Mouse (Mus musculus): ENCODE results near the gene Gm29609. TPM values are rescaled to one million over a fixed set of nuclear protein-coding genes. Genes with fewer than 3 reads are reported as not detected.

Gm29609 gene
- total and polyA plus RNA-seq, 2 experiments from 2014 or later: 1.9 to 3.1 TPM

GRCm38 (mm10) chr5:31195671-31196070, 16.0 kb upstream of the Gm29609 start:
- no peak for ATAC-seq (ENCODE audit: low FRiP score)
- peaks cover 60% of the 10 kb centered on the region for H3K36me3 ChIP-seq (ENCODE audit: insufficient read depth, low read length)

GRCm38 (mm10) chr5:31194486-31195485, 15.1 kb upstream of the Gm29609 start:
- no peak for DNase-seq (ENCODE audit: low spot score)
- Histone ChIP-seq H3K9ac (replicated peaks; ENCODE audit: low read length, poor library complexity, severe bottlenecking) (no peak overlapping the region), H3K27me3 (ENCODE audit: insufficient read depth, low read length) (no peaks in the 10 kb centered on the region), H3K36me3 (ENCODE audit: insufficient read depth, low read length) (peaks cover 62% of the 10 kb centered on the region), H3K9me3 (ENCODE audit: low read length) (no peaks in the 10 kb centered on the region), H3K4me3 (ENCODE audit: low read depth, low read length) (peak overlapping the region; percentile 66; the same call in 1 of the 2 replicates), H3K27ac (ENCODE audit: low read depth, low read length) (no peak overlapping the region), H3K4me1 (ENCODE audit: insufficient read depth, low read length) (no peaks in the 10 kb centered on the region), H3K4me2 (ENCODE audit: low read depth, low read length, poor library complexity, severe bottlenecking) (peak overlapping the region; percentile 85; the same call in 1 of the 2 replicates)
- TF ChIP-seq CTCF (IDR thresholded peaks at IDR 0.05): no peak
- 95% methylated on average over 16 of the region's 16 CpGs for WGBS
- ATAC-seq (ENCODE audit: low FRiP score): no peak

More at GRCm38 (mm10) chr5:31195671-31196070, 16.0 kb upstream of the Gm29609 start:
- Histone ChIP-seq H3K4me3 (ENCODE audit: low read depth, low read length) (no peak overlapping the region), H3K4me1 (ENCODE audit: insufficient read depth, low read length) (no peaks in the 10 kb centered on the region), H3K4me2 (ENCODE audit: low read depth, low read length, poor library complexity, severe bottlenecking) (no peak overlapping the region), H3K27me3 (ENCODE audit: insufficient read depth, low read length) (no peaks in the 10 kb centered on the region), H3K9me3 (ENCODE audit: low read length) (peaks cover 5% of the 10 kb centered on the region), H3K27ac (ENCODE audit: low read depth, low read length) (no peak overlapping the region), H3K9ac (replicated peaks; ENCODE audit: low read length, poor library complexity, severe bottlenecking) (no peak overlapping the region)
- 92% methylated on average over 4 of the region's 4 CpGs for WGBS
- no peak for DNase-seq (ENCODE audit: low spot score)
- no peak for TF ChIP-seq CTCF (IDR thresholded peaks at IDR 0.05)

- ATAC-seq (ENCODE audit: low FRiP score) (no peak), DNase-seq (ENCODE audit: low spot score) (no peak)
- no peak for TF ChIP-seq CTCF (IDR thresholded peaks at IDR 0.05)
- H3K4me1 ChIP-seq (ENCODE audit: insufficient read depth, low read length): no peaks in the 10 kb centered on the region
- no peaks in the 10 kb centered on the region for H3K27me3 ChIP-seq (ENCODE audit: insufficient read depth, low read length)
- H3K4me2 ChIP-seq (ENCODE audit: low read depth, low read length, poor library complexity, severe bottlenecking): peak overlapping the region; percentile 85
- peaks cover 58% of the 10 kb centered on the region for H3K36me3 ChIP-seq (ENCODE audit: insufficient read depth, low read length)
- H3K9ac ChIP-seq (replicated peaks; ENCODE audit: low read length, poor library complexity, severe bottlenecking): peak overlapping the region; percentile 93
- H3K4me3 ChIP-seq (ENCODE audit: low read depth, low read length): peak overlapping the region; percentile 66
- 14% methylated on average over 25 of the region's 25 CpGs for WGBS
- no peaks in the 10 kb centered on the region for H3K9me3 ChIP-seq (ENCODE audit: low read length)
- peak overlapping the region; percentile 87 for H3K27ac ChIP-seq (ENCODE audit: low read depth, low read length)
Observed at GRCm38 (mm10) chr5:31193631-31194281, 14.0 kb upstream of the Gm29609 start.

- Histone ChIP-seq H3K4me1 (ENCODE audit: insufficient read depth, low read length) (no peaks in the 10 kb centered on the region), H3K9me3 (ENCODE audit: low read length) (no peaks in the 10 kb centered on the region), H3K27me3 (ENCODE audit: insufficient read depth, low read length) (no peaks in the 10 kb centered on the region), H3K9ac (replicated peaks; ENCODE audit: low read length, poor library complexity, severe bottlenecking) (peak within 1 kb of the TSS; percentile 93), H3K4me3 (ENCODE audit: low read depth, low read length) (peak within 1 kb of the TSS; percentile 66), H3K36me3 (ENCODE audit: insufficient read depth, low read length) (peaks cover 58% of the 10 kb centered on the region), H3K4me2 (ENCODE audit: low read depth, low read length, poor library complexity, severe bottlenecking) (peak within 1 kb of the TSS; percentile 85), H3K27ac (ENCODE audit: low read depth, low read length) (peak within 1 kb of the TSS; percentile 87)
- DNase-seq (ENCODE audit: low spot score) (peak; percentile 99), ATAC-seq (ENCODE audit: low FRiP score) (peak; percentile 95)
- under 1% methylated on average over 48 of the region's 48 CpGs for WGBS
- peak; percentile 81 for TF ChIP-seq CTCF (IDR thresholded peaks at IDR 0.05)
Observed at GRCm38 (mm10) chr5:31192939-31193630, 13.4 kb upstream of the Gm29609 start, which contains the start of the genes Snx17 and Eif2b4. Gene Snx17, plus strand, starts transcription at chr5:31193227. Gene Eif2b4, minus strand, starts transcription at chr5:31193430.

- TF ChIP-seq CTCF (IDR thresholded peaks at IDR 0.05): no peak
- peaks cover 58% of the 10 kb centered on the region for H3K36me3 ChIP-seq (ENCODE audit: insufficient read depth, low read length)
- H3K9me3 ChIP-seq (ENCODE audit: low read length): no peaks in the 10 kb centered on the region
- peak overlapping the region; percentile 66 for H3K4me3 ChIP-seq (ENCODE audit: low read depth, low read length)
- peak overlapping the region; percentile 74 for H3K9ac ChIP-seq (replicated peaks; ENCODE audit: low read length, poor library complexity, severe bottlenecking)
- peak overlapping the region; percentile 87 for H3K27ac ChIP-seq (ENCODE audit: low read depth, low read length)
- WGBS: 15% methylated on average over 42 of the region's 42 CpGs
- no peaks in the 10 kb centered on the region for H3K4me1 ChIP-seq (ENCODE audit: insufficient read depth, low read length)
- H3K27me3 ChIP-seq (ENCODE audit: insufficient read depth, low read length): no peaks in the 10 kb centered on the region
- DNase-seq (ENCODE audit: low spot score): peak; percentile 70
- ATAC-seq (ENCODE audit: low FRiP score): peak; percentile 76
- H3K4me2 ChIP-seq (ENCODE audit: low read depth, low read length, poor library complexity, severe bottlenecking): peak overlapping the region; percentile 85
Observed at GRCm38 (mm10) chr5:31192045-31192938, 12.6 kb upstream of the Gm29609 start.
